Mouse (Mus musculus) MEL (cell line): ENCODE measurements around the gene Gm17657.
A peak's percentile ranks its signal among the peaks of the same experiment; 100 is the strongest.

Experiments
- JUND ChIP-seq: IDR thresholded peaks from 2 replicates; pipeline ENCODE4 v1.6.1; 2011; ENCODE audit warnings: low read depth, mild to moderate bottlenecking, improper control_type of control experiment, low read length
- MAFK ChIP-seq: IDR thresholded peaks from 2 replicates; pipeline ENCODE4 v1.6.1; 2011; ENCODE audit warnings: low read depth, mild to moderate bottlenecking, low read length, improper control_type of control experiment, borderline replicate concordance
- SMC3 ChIP-seq: IDR thresholded peaks from 2 replicates; pipeline ENCODE4 v1.6.1; 2011; ENCODE audit warnings: low read depth, low read length, improper control_type of control experiment
- ZNF384 ChIP-seq: IDR thresholded peaks from 2 replicates; pipeline ENCODE4 v1.6.1; 2012; ENCODE audit warnings: low read depth, mild to moderate bottlenecking, inconsistent platforms, low read length, improper control_type of control experiment

DNA sequence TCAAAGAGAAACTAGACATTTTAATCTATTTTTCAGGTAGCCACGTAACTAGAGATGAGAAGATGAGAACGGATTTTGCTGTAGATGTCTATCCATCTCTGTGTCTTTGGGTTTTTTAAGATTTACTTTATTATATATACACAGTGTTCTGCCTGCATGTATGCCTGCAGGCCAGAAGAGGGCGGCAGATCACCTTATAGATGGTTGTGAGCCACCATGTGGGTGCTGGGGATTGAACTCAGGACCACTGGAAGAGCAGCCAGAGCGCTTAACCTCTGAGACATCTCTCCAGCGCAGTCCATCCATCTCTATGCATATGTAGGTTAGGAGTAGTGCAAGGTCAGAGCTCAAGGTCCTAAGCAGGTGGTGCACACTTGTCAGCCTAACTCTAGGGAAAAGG is 45.7 kb downstream of the Gm17657 start:
- TF ChIP-seq SMC3 (peak; percentile 40; the same call in 1 of the 2 replicates), ZNF384 (no peak), JUND (no peak), MAFK (no peak)
